Mouse (Mus musculus) thymus, adult 2 months (tissue): ENCODE results near the gene Dnajc22.

Source experiments
- CTCF ChIP-seq: fragments of 200-500 bp; IDR thresholded peaks from 2 replicates; pipeline ENCODE4 v1.5.1; 2012; ENCODE audit warnings: mild to moderate bottlenecking, control low read depth, low read length, moderate library complexity, borderline replicate concordance; ENCODE audit not compliant: control insufficient read depth, poor library complexity, insufficient read depth; ENCODE audit errors: extremely low read depth
- POLR2A ChIP-seq: fragments of 200-500 bp; IDR thresholded peaks from 2 replicates; pipeline ENCODE4 v1.6.1; 2012; ENCODE audit warnings: mild to moderate bottlenecking, low read length, control low read depth, moderate library complexity; ENCODE audit not compliant: control insufficient read depth, poor library complexity, insufficient read depth; ENCODE audit errors: extremely low read depth

GRCm38 (mm10) chr15:99107866-99108265 is 14.9 kb downstream of the Dnajc22 start:
- TF ChIP-seq CTCF (no peak), POLR2A (no peak)
